Mouse (Mus musculus) liver, embryonic 15.5 days (tissue): ENCODE results near the gene Foxr1. TPM values are rescaled to one million over a fixed set of nuclear protein-coding genes. Genes with fewer than 3 reads are reported as not detected.
A peak's percentile ranks its signal among the peaks of the same experiment; 100 is the strongest.

ENCODE experiments used
- ATAC-seq: fragments of 200-750 bp; cut with Nextera tagmentation; 2 replicates; pipeline ENCODE4 v1.8.0; 2017; ENCODE audit warnings: moderate number of reproducible peaks, mild to moderate bottlenecking, moderate library complexity; ENCODE audit not compliant: insufficient read depth
- H3K27ac ChIP-seq: fragments of 300-500 bp; sonication (generic); replicated peaks from 2 replicates; pipeline ENCODE4 v1.5.1; 2015; ENCODE audit warnings: mild to moderate bottlenecking, inconsistent platforms
- H3K27me3 ChIP-seq: fragments of 300-500 bp; sonication (generic); 2 replicates; pipeline ENCODE4 v1.6.1; 2015; ENCODE audit warnings: mild to moderate bottlenecking, inconsistent platforms
- H3K36me3 ChIP-seq: fragments of 300-500 bp; sonication (generic); replicated peaks from 2 replicates; pipeline ENCODE4 v1.6.1; 2015; ENCODE audit warnings: moderate library complexity, mild to moderate bottlenecking, inconsistent platforms
- H3K4me1 ChIP-seq: fragments of 300-500 bp; sonication (generic); replicated peaks from 2 replicates; pipeline ENCODE4 v1.6.1; 2015; ENCODE audit warnings: inconsistent platforms
- H3K4me2 ChIP-seq: fragments of 300-500 bp; sonication (generic); 2 replicates; pipeline ENCODE4 v1.6.1; 2015; ENCODE audit warnings: moderate library complexity, mild to moderate bottlenecking, inconsistent platforms
- H3K4me3 ChIP-seq: fragments of 300-500 bp; sonication (generic); replicated peaks from 2 replicates; pipeline ENCODE4 v1.5.1; 2015; ENCODE audit warnings: mild to moderate bottlenecking, inconsistent platforms
- H3K9ac ChIP-seq: fragments of 300-500 bp; sonication (generic); 2 replicates; pipeline ENCODE4 v1.6.1; 2015; ENCODE audit warnings: moderate library complexity, mild to moderate bottlenecking, inconsistent platforms
- H3K9me3 ChIP-seq: fragments of 300-500 bp; sonication (generic); replicated peaks from 2 replicates; pipeline ENCODE4 v1.6.1; 2016; ENCODE audit warnings: inconsistent platforms
- WGBS: fragments of 180-500 bp; shearing (Covaris S2); methylation state at CpG from one replicate; pipeline ENCODE4 v1.1.7; 2015; ENCODE audit warnings: mixed read lengths; ENCODE audit not compliant: insufficient replicate concordance; 5-methylcytosine and 5-hydroxymethylcytosine counted together
- microRNA-seq: library from miRNA; unstranded; fragments of <30 nt; microRNA quantifications from one replicate; pipeline ENCODE4, GENCODE M21; 2016
- polyA plus RNA-seq: library from polyadenylated mRNA; unstranded; fragments of >200 nt; fragmentation: Nextera tagmentation; extraction: Ambion mirVana; gene quantifications from 2 replicates; pipeline ENCODE4 v1.2.1, GENCODE M21; 2015

The Foxr1 gene
- polyA plus RNA-seq, 1 experiment from 2014 or later = not detected

DNA sequence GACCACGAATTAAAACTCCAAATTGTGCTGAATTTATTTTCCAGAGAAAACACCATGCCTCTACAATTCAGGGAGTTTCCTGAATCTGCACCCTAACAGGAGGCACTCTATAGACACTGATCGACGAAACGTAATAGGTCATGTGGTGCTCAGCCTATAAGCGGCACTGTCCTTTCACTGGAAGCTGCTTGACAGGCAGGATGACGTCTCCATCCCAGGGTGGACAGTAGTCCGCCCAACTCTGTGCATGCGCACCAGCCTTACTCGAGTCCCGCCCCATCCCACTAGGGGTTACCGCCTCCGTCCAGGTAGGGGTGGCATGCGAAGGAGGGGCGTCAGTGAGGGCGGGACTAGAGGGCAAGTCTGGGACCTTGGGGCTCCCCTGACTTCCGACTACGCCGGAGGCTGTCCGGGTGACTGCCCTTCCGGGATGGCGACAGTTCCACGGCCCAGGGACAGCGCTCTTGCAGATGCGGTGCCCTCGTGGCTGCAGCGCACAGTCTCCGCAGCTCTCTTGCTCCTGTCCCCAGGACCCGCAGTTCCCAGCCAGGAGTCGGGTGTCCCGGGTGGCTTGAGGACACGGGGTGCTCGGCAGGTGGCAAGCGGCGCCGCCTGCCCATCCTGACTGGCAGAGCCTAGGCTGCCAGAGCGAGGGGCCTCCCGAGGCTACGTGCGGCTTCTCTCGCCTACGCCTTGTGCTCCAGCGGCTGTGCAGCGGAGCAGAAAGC lies 44.1 kb downstream of the Foxr1 start, which contains the start of gene Slc37a4:
Slc37a4 (plus strand) TSS at position 169 of the 728 bp plus-strand sequence.
- peak within 1 kb of the TSS; percentile 99 for H3K4me2 ChIP-seq
- H3K4me3 ChIP-seq = peak within 1 kb of the TSS; percentile 89
- peaks cover 59% of the 10 kb centered on the region for H3K4me1 ChIP-seq
- ATAC-seq = peak; percentile 98
- H3K27ac ChIP-seq = peak within 1 kb of the TSS; percentile 93
- H3K9ac ChIP-seq = peak within 1 kb of the TSS; percentile 91
- no peaks in the 10 kb centered on the region for H3K9me3 ChIP-seq
- WGBS = under 1% methylated on average over 43 of the region's 43 CpGs
- H3K36me3 ChIP-seq = peaks cover 38% of the 10 kb centered on the region
- no peaks in the 10 kb centered on the region for H3K27me3 ChIP-seq

- H3K36me3 ChIP-seq = peaks cover 59% of the 10 kb centered on the region
- H3K27me3 ChIP-seq = no peaks in the 10 kb centered on the region
- WGBS = 28% methylated on average over 4 of the region's 4 CpGs
- H3K4me3 ChIP-seq = no peak overlapping the region
- no peaks in the 10 kb centered on the region for H3K9me3 ChIP-seq
- no peak overlapping the region for H3K27ac ChIP-seq
- H3K9ac ChIP-seq = no peak overlapping the region
- H3K4me2 ChIP-seq = no peak overlapping the region
- peaks cover 7% of the 10 kb centered on the region for H3K4me1 ChIP-seq
- 0 out of 2 replicates have a peak, but pooled peaks have one; percentile 16 for ATAC-seq
Measured at GRCm38 (mm10) chr9:44391466-44391865, 49.5 kb downstream of the Foxr1 start.

GRCm38 (mm10) chr9:44389273-44389672 lies 51.7 kb downstream of the Foxr1 start:
- H3K9me3 ChIP-seq = no peaks in the 10 kb centered on the region
- 50% methylated on average over 8 of the region's 8 CpGs for WGBS
- no peak overlapping the region for H3K27ac ChIP-seq
- ATAC-seq = no peak
- H3K27me3 ChIP-seq = no peaks in the 10 kb centered on the region
- no peak overlapping the region for H3K4me2 ChIP-seq
- peaks cover 81% of the 10 kb centered on the region for H3K36me3 ChIP-seq
- no peak overlapping the region for H3K9ac ChIP-seq
- no peaks in the 10 kb centered on the region for H3K4me1 ChIP-seq
- H3K4me3 ChIP-seq = no peak overlapping the region

GRCm38 (mm10) chr9:44387221-44387620 lies 53.7 kb downstream of the Foxr1 start:
- ATAC-seq = no peak
- no peaks in the 10 kb centered on the region for H3K9me3 ChIP-seq
- no peak overlapping the region for H3K4me2 ChIP-seq
- H3K4me1 ChIP-seq = no peaks in the 10 kb centered on the region
- H3K27me3 ChIP-seq = no peaks in the 10 kb centered on the region
- no peak overlapping the region for H3K27ac ChIP-seq
- H3K36me3 ChIP-seq = peaks cover 93% of the 10 kb centered on the region
- H3K4me3 ChIP-seq = no peak overlapping the region
- no peak overlapping the region for H3K9ac ChIP-seq
- WGBS = 69% methylated on average over 3 of the region's 3 CpGs

GRCm38 (mm10) chr9:44384596-44384995 lies 56.3 kb downstream of the Foxr1 start:
- Histone ChIP-seq H3K27me3 (no peaks in the 10 kb centered on the region), H3K4me2 (no peak overlapping the region), H3K9me3 (no peaks in the 10 kb centered on the region), H3K4me3 (no peak overlapping the region), H3K36me3 (peaks cover 88% of the 10 kb centered on the region), H3K27ac (no peak overlapping the region), H3K9ac (no peak overlapping the region), H3K4me1 (peaks cover 18% of the 10 kb centered on the region)
- no peak for ATAC-seq
- WGBS = 83% methylated on average over 13 of the region's 13 CpGs

Small RNAs within 50 kb of the gene (microRNA-seq; reads per million reads assigned to microRNA genes)
- gene Mir7085 = not detected

Other genes starting within 250 kb of the Foxr1 start
- 5.1 and 5.8 TPM in 2 replicates for gene Cbl, start 207.1 kb downstream of the Foxr1 start, polyA plus RNA-seq
- not detected in 2 replicates for gene Ccdc153, start 200.5 kb downstream of the Foxr1 start, polyA plus RNA-seq
- gene Pdzd3, start 189.7 kb downstream of the Foxr1 start, polyA plus RNA-seq = 0.07 TPM in 1 of 2 replicates, not detected in the other
- gene Nlrx1, start 172.5 kb downstream of the Foxr1 start, polyA plus RNA-seq = 4.1 and 4.2 TPM in 2 replicates
- gene Abcg4, start 152.5 kb downstream of the Foxr1 start, polyA plus RNA-seq = 16.4 and 18.6 TPM in 2 replicates
- gene Hinfp, start 135.5 kb downstream of the Foxr1 start, polyA plus RNA-seq = 12.7 and 14.2 TPM in 2 replicates
- gene C2cd2l, start 120.9 kb downstream of the Foxr1 start, polyA plus RNA-seq = 9.6 and 10.4 TPM in 2 replicates
- gene Dpagt1, start 115.1 kb downstream of the Foxr1 start, polyA plus RNA-seq = 17.9 and 18.4 TPM in 2 replicates
- gene H2afx, start 106.4 kb downstream of the Foxr1 start, polyA plus RNA-seq = 226 and 228 TPM in 2 replicates
- 1,466 and 1,543 TPM in 2 replicates for gene Hmbs, start 96.9 kb downstream of the Foxr1 start, polyA plus RNA-seq
- gene Vps11, start 79.5 kb downstream of the Foxr1 start, polyA plus RNA-seq = 14.6 and 15.1 TPM in 2 replicates
- gene Hyou1, start 61.6 kb downstream of the Foxr1 start, polyA plus RNA-seq = 14.8 and 17.0 TPM in 2 replicates
- 46.3 and 59.8 TPM in 2 replicates for gene Slc37a4, start 44.3 kb downstream of the Foxr1 start, polyA plus RNA-seq
- gene Rps25, start 34.0 kb downstream of the Foxr1 start, polyA plus RNA-seq = 758 and 952 TPM in 2 replicates
- 48.2 and 50.4 TPM in 2 replicates for gene Trappc4, start 33.5 kb downstream of the Foxr1 start, polyA plus RNA-seq
- gene Ccdc84, start 22.6 kb downstream of the Foxr1 start, polyA plus RNA-seq = 12.6 and 13.6 TPM in 2 replicates
- gene Upk2, start 13.8 kb upstream of the Foxr1 start, polyA plus RNA-seq = not detected in 2 replicates
- gene Bcl9l, start 41.7 kb upstream of the Foxr1 start, polyA plus RNA-seq = 1.9 and 2.3 TPM in 2 replicates
- gene Cxcr5, start 120.7 kb upstream of the Foxr1 start, polyA plus RNA-seq = 0.13 TPM in 1 of 2 replicates, not detected in the other
- gene Ddx6, start 163.8 kb upstream of the Foxr1 start, polyA plus RNA-seq = 6.1 and 6.6 TPM in 2 replicates
- gene Treh, start 232.1 kb upstream of the Foxr1 start, polyA plus RNA-seq = not detected in 2 replicates